Mouse (Mus musculus) hindbrain, embryonic 10.5 days (tissue): ENCODE measurements around the gene Tcaf2. TPM values are rescaled to one million over a fixed set of nuclear protein-coding genes. Genes with fewer than 3 reads are reported as not detected.
A peak's percentile ranks its signal among the peaks of the same experiment; 100 is the strongest.

Source experiments
- DNase-seq: peaks from one replicate; pipeline ENCODE4 v3.0.0-alpha.2; 2017; ENCODE audit warnings: low spot score
- H3K27ac ChIP-seq: fragments of 300-500 bp; sonication (generic); 2 replicates; pipeline ENCODE4 v1.5.1; 2016; ENCODE audit warnings: mild to moderate bottlenecking, moderate library complexity
- H3K27me3 ChIP-seq: fragments of 300-500 bp; sonication (generic); 2 replicates; pipeline ENCODE4 v1.6.1; 2016; ENCODE audit warnings: mild to moderate bottlenecking; ENCODE audit not compliant: poor library complexity, insufficient read depth, severe bottlenecking
- H3K36me3 ChIP-seq: fragments of 300-500 bp; sonication (generic); 2 replicates; pipeline ENCODE4 v1.6.1; 2016; ENCODE audit warnings: mild to moderate bottlenecking, moderate library complexity
- H3K4me1 ChIP-seq: fragments of 300-500 bp; sonication (generic); replicated peaks from 2 replicates; pipeline ENCODE4 v1.6.1; 2016; ENCODE audit warnings: mild to moderate bottlenecking
- H3K4me3 ChIP-seq: fragments of 300-500 bp; sonication (generic); 2 replicates; pipeline ENCODE4 v1.5.1; 2016; ENCODE audit warnings: mild to moderate bottlenecking, moderate library complexity
- H3K9me3 ChIP-seq: fragments of 300-500 bp; sonication (generic); 2 replicates; pipeline ENCODE4 v1.6.1; 2016; ENCODE audit warnings: mild to moderate bottlenecking, moderate library complexity
- WGBS: fragments of 180-500 bp; shearing (Covaris S2); methylation state at CpG from one replicate; pipeline ENCODE4 v1.1.7; 2016; 5-methylcytosine and 5-hydroxymethylcytosine counted together
- polyA plus RNA-seq: library from polyadenylated mRNA; unstranded; fragments of >200 nt; fragmentation: Nextera tagmentation; extraction: Ambion mirVana; gene quantifications from 2 replicates; pipeline ENCODE4 v1.2.1, GENCODE M21; 2016

The Tcaf2 gene
- polyA plus RNA-seq, 1 experiment from 2014 or later, result 4.6 TPM

DNA sequence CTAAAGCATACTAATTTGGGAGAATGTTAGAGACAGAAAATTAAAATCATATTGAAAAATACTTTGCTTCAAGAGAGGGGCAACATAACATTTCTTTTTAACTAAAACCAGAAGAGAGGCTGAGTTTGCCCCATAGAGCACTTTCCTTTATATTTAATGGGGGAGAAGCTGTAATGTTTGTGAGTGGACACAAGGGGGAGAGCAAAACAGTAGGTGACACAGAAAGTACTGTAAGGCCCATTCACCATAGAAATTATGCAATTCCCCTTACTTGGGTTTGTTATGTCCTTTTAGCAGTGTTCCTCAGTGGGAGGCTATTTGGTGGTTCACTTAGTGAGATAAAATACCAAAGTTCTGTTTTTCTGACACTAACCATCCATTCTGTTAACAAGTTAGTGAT, 32.8 kb downstream of the Tcaf2 start:
- no peaks in the 10 kb centered on the region for H3K36me3 ChIP-seq
- H3K4me3 ChIP-seq, result no peak overlapping the region
- H3K27ac ChIP-seq, result no peak overlapping the region
- no peaks in the 10 kb centered on the region for H3K27me3 ChIP-seq
- 0 out of 2 replicates have a peak, but pooled peaks cover 2% of the 10 kb centered on the region for H3K9me3 ChIP-seq
- no peak for DNase-seq
- H3K4me1 ChIP-seq, result no peaks in the 10 kb centered on the region

DNA sequence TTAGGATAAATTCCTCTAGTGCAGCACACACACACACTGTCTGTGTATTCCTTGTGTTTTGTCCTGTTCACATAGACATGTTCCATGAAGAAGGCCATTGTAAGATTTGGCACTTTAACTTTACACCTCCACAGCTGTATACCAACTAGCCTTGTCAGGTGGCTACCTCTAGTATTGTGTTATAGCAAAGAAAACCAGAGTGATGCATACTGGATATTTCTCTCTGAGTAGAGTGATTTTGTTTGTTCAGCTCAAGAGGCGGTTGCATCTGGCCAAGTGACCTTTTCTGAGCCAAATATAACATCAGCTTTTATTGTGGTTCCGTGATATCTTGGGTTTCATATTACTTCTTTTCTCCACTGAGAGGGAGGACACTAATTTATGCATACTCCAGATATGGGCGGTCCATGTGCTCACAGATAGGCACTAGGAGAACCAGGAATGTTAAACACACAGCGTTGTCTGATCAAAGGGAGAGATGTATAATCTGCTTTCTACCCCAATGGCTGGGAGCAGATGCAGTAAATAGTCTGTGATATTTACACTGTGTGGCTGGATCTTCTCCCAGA, 34.0 kb downstream of the Tcaf2 start:
- no peak for DNase-seq
- Histone ChIP-seq H3K4me1 (no peaks in the 10 kb centered on the region), H3K36me3 (no peaks in the 10 kb centered on the region), H3K9me3 (0 out of 2 replicates have a peak, but pooled peaks cover 2% of the 10 kb centered on the region), H3K4me3 (no peak overlapping the region), H3K27me3 (no peaks in the 10 kb centered on the region), H3K27ac (no peak overlapping the region)
- 73% methylated on average over 4 of the region's 4 CpGs for WGBS

DNA sequence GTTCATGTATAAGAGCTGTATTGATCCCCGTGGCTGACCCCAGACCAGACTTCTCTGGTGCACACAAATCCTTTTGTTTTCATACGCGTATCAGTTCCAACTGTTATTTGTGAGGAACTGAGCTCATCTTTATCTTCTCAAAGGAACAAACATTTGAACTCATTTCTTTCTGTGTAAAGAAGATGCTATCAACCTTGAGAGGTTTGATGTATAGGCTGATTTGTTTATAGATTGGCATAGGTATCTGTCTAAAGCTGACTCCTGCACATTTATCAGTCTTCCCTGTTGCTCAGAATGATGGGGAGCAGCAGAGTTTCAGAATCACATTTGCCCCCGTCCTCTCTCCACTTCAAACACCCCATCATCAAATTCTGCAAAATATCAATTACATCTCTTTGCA, 47.5 kb downstream of the Tcaf2 start, which contains the start of gene Tcaf3:
TSS of gene Tcaf3 (minus strand) at position 101 of the 400 bp plus-strand sequence.
- Histone ChIP-seq H3K9me3 (no peaks in the 10 kb centered on the region), H3K4me3 (no peak within 1 kb of the TSS), H3K4me1 (peaks cover 11% of the 10 kb centered on the region; the same call in 1 of the 2 replicates), H3K27ac (no peak within 1 kb of the TSS), H3K36me3 (no peaks in the 10 kb centered on the region), H3K27me3 (no peaks in the 10 kb centered on the region)
- 67% methylated on average over 4 of the region's 4 CpGs for WGBS
- DNase-seq, result no peak

DNA sequence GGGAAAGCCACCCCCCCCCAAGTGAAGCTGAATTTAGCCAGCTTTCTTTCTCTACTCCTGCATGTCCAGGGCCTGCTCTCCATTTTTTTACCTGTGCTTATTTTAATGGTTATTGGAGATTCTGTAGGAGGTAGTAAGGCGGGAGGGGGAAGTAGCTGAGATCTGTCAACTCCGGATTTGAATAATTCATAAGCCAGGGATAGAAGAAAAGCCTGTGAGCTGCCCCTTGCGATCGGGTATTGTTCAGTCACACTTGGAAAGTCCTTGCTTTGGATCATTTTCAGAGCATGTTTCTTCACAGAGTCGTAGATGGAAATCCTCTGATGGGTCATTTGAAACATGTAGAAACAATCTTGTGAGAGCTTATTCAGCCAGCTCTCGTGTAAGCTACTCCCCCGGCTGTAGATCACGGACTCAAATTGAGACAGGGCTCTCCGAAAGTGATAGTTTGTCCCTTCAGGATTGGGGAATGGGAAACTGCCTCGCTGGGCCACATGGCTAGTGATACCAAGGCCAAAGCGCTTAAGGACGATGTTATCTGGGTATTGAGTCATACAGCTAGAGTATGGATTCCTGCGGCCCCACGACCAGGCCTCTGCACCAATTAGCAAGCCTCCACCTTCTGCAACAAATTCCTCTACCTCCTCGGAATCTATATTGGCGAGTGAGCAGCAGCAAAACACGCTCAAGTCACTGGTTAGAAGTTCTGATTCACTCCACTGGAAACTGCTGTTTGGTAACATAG, 51.7 kb downstream of the Tcaf2 start:
- no peaks in the 10 kb centered on the region for H3K36me3 ChIP-seq
- H3K4me3 ChIP-seq, result no peak overlapping the region
- no peak for DNase-seq
- H3K27ac ChIP-seq, result no peak overlapping the region; the same call in 1 of the 2 replicates
- H3K4me1 ChIP-seq, result peaks cover 11% of the 10 kb centered on the region; the same call in 1 of the 2 replicates
- no peaks in the 10 kb centered on the region for H3K9me3 ChIP-seq
- no peaks in the 10 kb centered on the region for H3K27me3 ChIP-seq
- WGBS, result 74% methylated on average over 17 of the region's 17 CpGs

DNA sequence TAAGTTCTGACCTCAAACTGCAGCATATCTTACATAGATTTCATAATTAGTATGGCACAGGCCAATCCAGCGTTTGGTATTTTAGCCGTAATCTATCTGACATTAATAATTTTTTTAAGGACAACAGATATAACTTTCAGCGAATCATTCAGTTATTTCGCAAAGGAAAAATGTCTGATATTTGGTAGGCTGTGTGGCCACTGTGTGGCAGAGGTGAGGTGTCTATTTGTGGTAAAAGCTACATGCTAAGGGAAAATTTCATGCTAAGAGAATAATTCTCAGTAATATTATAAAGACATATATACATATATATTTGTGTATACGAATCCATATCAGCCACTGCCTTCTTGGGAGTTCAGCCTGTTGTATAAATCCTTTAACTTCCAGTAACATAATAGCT, 58.5 kb downstream of the Tcaf2 start:
- H3K27ac ChIP-seq, result no peak overlapping the region
- no peaks in the 10 kb centered on the region for H3K36me3 ChIP-seq
- H3K4me1 ChIP-seq, result no peaks in the 10 kb centered on the region
- no peak for DNase-seq
- no peak overlapping the region for H3K4me3 ChIP-seq
- H3K27me3 ChIP-seq, result no peaks in the 10 kb centered on the region
- 88% methylated on average over 5 of the region's 5 CpGs for WGBS
- no peaks in the 10 kb centered on the region for H3K9me3 ChIP-seq

DNA sequence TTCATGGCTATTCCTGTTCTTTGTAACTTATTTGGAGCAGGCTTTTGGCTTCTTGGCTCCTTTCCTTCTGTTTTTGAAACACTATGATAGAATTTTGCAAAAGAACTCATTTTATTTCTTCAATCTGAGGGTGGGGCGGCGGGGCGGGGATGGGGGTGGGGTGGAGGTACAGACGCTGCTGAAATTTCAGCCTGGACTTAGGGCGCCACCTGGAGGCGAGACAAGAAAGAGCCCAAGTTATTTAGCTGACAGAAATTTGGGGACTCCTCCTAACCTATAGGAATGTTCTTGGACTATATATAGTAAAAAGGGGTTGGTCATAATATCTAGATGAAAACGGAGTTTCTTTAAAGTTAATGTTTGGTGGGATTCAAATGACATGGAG, 61.6 kb downstream of the Tcaf2 start:
- peak; percentile 63 for DNase-seq
- H3K36me3 ChIP-seq, result no peaks in the 10 kb centered on the region
- H3K4me1 ChIP-seq, result no peaks in the 10 kb centered on the region
- H3K9me3 ChIP-seq, result no peaks in the 10 kb centered on the region
- no peaks in the 10 kb centered on the region for H3K27me3 ChIP-seq
- WGBS, result 1% methylated on average over 7 of the region's 7 CpGs
- H3K4me3 ChIP-seq, result no peak overlapping the region
- no peak overlapping the region for H3K27ac ChIP-seq

DNA sequence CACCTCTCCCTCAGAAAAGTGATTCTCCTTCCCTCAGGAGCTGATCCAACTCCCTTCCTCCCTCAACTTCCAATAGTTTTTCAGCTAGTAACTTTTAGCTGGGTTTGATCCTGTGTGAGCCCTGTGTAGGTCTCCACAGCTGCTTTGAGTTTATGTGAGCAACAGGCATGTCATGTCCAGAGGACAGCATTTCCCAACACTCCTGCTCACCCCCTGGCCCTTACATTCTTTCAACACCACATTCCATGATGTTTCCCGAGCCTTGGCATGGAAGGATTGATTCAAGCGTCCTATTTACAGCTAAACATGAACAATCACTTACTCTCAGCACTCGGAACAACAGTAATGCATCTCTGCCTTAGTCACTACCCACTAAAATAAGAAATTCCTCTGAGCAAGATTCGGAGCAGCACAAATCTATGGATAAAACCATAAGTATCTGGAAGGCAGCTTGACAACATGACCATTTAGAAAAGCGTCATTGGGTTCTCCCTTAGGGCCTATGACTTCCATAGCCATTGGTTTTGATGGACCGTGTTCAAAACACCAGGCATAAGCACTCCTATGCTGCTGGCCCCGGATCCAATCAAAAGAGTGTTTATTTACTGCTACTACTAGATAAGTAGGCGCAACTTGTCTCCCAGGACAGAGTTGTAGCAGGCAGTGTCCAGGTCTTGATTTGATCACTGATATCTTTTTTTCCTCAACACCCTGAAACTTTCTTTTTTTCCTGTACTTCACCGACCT, 62.1 kb downstream of the Tcaf2 start:
- DNase-seq, result no peak
- Histone ChIP-seq H3K27ac (no peak overlapping the region), H3K9me3 (no peaks in the 10 kb centered on the region), H3K4me1 (no peaks in the 10 kb centered on the region), H3K27me3 (no peaks in the 10 kb centered on the region), H3K4me3 (no peak overlapping the region), H3K36me3 (no peaks in the 10 kb centered on the region)
- WGBS, result 66% methylated on average over 9 of the region's 9 CpGs

DNA sequence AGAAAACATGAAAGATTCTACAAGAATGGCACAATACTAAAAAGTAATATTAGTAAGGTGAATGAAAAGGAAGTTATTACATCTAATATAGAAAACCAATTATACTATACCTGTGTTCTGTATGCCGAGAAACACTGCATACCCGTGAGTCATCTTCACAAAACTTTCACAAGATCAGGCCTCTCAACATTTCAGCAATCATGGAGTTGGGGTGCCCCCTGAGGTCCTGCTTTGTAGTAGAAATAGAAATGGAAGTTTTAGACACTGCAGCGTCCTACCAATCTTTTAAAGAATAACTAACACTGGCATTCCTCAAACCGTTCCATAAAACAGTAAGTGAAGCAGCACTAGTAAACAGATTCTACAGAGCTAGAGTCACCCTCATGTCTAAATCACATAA, 66.4 kb downstream of the Tcaf2 start:
- 82% methylated on average over 4 of the region's 4 CpGs for WGBS

DNA sequence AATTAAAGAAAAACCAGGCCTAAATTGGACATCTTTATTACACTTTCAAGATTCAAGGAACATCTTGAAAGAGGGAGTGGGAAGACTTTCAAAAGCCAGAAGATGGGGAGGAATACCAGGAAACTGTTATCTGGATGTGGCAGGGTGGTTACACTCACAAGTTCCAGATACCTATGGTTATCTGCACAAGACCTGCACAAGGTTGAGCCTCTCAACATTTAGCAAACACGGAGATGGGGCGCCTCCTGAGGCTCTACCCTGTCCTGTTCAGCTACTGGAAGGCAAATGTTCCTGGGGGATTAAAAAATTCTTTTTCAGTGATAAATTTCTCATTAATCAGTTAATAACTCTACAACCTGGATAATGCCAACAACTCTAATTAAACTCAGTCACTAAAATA, 67.6 kb downstream of the Tcaf2 start:
- Histone ChIP-seq H3K36me3 (no peaks in the 10 kb centered on the region), H3K27ac (no peak overlapping the region), H3K9me3 (no peaks in the 10 kb centered on the region), H3K27me3 (no peaks in the 10 kb centered on the region), H3K4me3 (no peak overlapping the region), H3K4me1 (no peaks in the 10 kb centered on the region)
- DNase-seq, result no peak
- 90% methylated on average over 2 of the region's 2 CpGs for WGBS

More for the DNA sequence above, 66.4 kb downstream of the Tcaf2 start:
- Histone ChIP-seq H3K36me3 (no peaks in the 10 kb centered on the region), H3K27ac (no peak overlapping the region), H3K4me1 (no peaks in the 10 kb centered on the region), H3K4me3 (no peak overlapping the region), H3K9me3 (no peaks in the 10 kb centered on the region), H3K27me3 (no peaks in the 10 kb centered on the region)
- DNase-seq, result no peak

Other genes with a start within 250 kb of the Tcaf2 start
- gene Tas2r143, start 245.0 kb downstream of the Tcaf2 start, polyA plus RNA-seq, result not detected in 2 replicates
- not detected in 2 replicates for gene Tas2r135, start 239.8 kb downstream of the Tcaf2 start, polyA plus RNA-seq
- gene Tas2r126, start 210.7 kb downstream of the Tcaf2 start, polyA plus RNA-seq, result not detected in 2 replicates
- not detected in 2 replicates for gene Olfr458, start 180.1 kb downstream of the Tcaf2 start, polyA plus RNA-seq
- not detected in 2 replicates for gene Olfr457, start 168.9 kb downstream of the Tcaf2 start, polyA plus RNA-seq
- gene Olfr456, start 158.0 kb downstream of the Tcaf2 start, polyA plus RNA-seq, result not detected in 2 replicates
- not detected in 2 replicates for gene Olfr455, start 97.7 kb downstream of the Tcaf2 start, polyA plus RNA-seq
- not detected in 2 replicates for gene Tcaf3, start 47.6 kb downstream of the Tcaf2 start, polyA plus RNA-seq
- 110 and 130 TPM in 2 replicates for gene Tcaf1, start 64.8 kb upstream of the Tcaf2 start, polyA plus RNA-seq
- not detected in 2 replicates for gene Olfr453, start 94.1 kb upstream of the Tcaf2 start, polyA plus RNA-seq
- gene Olfr38, start 111.2 kb upstream of the Tcaf2 start, polyA plus RNA-seq, result not detected in 2 replicates
- gene Olfr452, start 139.8 kb upstream of the Tcaf2 start, polyA plus RNA-seq, result not detected in 2 replicates
- gene Olfr450, start 166.7 kb upstream of the Tcaf2 start, polyA plus RNA-seq, result not detected in 2 replicates
- not detected in 2 replicates for gene Olfr449, start 189.1 kb upstream of the Tcaf2 start, polyA plus RNA-seq
- not detected in 2 replicates for gene Olfr448, start 245.2 kb upstream of the Tcaf2 start, polyA plus RNA-seq